Mouse (Mus musculus): ENCODE results near the gene Slc35f2. TPM values are rescaled to one million over a fixed set of nuclear protein-coding genes. Genes with fewer than 3 reads are reported as not detected.

Slc35f2 gene
- polyA plus RNA-seq, 1 experiment from 2014 or later, result 28.8 TPM

GRCm38 (mm10) chr9:53806496-53807086, 35.3 kb downstream of the Slc35f2 start:
- Histone ChIP-seq H3K36me3 (ENCODE audit: control insufficient read depth, insufficient read depth, low read length) (no peaks in the 10 kb centered on the region), H3K4me1 (ENCODE audit: control insufficient read depth, insufficient read depth, low read length) (no peaks in the 10 kb centered on the region), H3K9ac (ENCODE audit: low read depth, low read length) (no peak overlapping the region), H3K4me3 (ENCODE audit: low read length) (no peak overlapping the region), H3K4me2 (ENCODE audit: low read depth, low read length) (no peak overlapping the region), H3K9me3 (ENCODE audit: control insufficient read depth, low read length) (no peaks in the 10 kb centered on the region), H3K27ac (ENCODE audit: low read length) (no peak overlapping the region), H3K27me3 (replicated peaks; ENCODE audit: control insufficient read depth, insufficient read depth, low read length) (no peaks in the 10 kb centered on the region)
- 32% methylated on average over 7 of the region's 7 CpGs for WGBS
- ATAC-seq, result no peak

- no peaks in the 10 kb centered on the region for H3K4me1 ChIP-seq (ENCODE audit: control insufficient read depth, insufficient read depth, low read length)
- peak; percentile 88 for ATAC-seq
- H3K9ac ChIP-seq (ENCODE audit: low read depth, low read length), result no peak overlapping the region
- WGBS, result 84% methylated on average over 6 of the region's 6 CpGs
- H3K4me3 ChIP-seq (ENCODE audit: low read length), result no peak overlapping the region
- no peak overlapping the region for H3K27ac ChIP-seq (ENCODE audit: low read length)
- no peaks in the 10 kb centered on the region for H3K36me3 ChIP-seq (ENCODE audit: control insufficient read depth, insufficient read depth, low read length)
- no peak overlapping the region for H3K4me2 ChIP-seq (ENCODE audit: low read depth, low read length)
- H3K27me3 ChIP-seq (replicated peaks; ENCODE audit: control insufficient read depth, insufficient read depth, low read length), result no peaks in the 10 kb centered on the region
- H3K9me3 ChIP-seq (ENCODE audit: control insufficient read depth, low read length), result no peaks in the 10 kb centered on the region
Observed at GRCm38 (mm10) chr9:53813418-53813817, 42.1 kb downstream of the Slc35f2 start.

- Histone ChIP-seq H3K4me1 (ENCODE audit: control insufficient read depth, insufficient read depth, low read length) (no peaks in the 10 kb centered on the region), H3K27ac (ENCODE audit: low read length) (no peak overlapping the region), H3K4me2 (ENCODE audit: low read depth, low read length) (no peak overlapping the region), H3K9me3 (ENCODE audit: control insufficient read depth, low read length) (no peaks in the 10 kb centered on the region), H3K9ac (ENCODE audit: low read depth, low read length) (no peak overlapping the region), H3K4me3 (ENCODE audit: low read length) (no peak overlapping the region), H3K27me3 (replicated peaks; ENCODE audit: control insufficient read depth, insufficient read depth, low read length) (no peaks in the 10 kb centered on the region), H3K36me3 (ENCODE audit: control insufficient read depth, insufficient read depth, low read length) (no peaks in the 10 kb centered on the region)
- WGBS, result 41% methylated on average over 4 of the region's 4 CpGs
- ATAC-seq, result no peak
Observed at GRCm38 (mm10) chr9:53818760-53819159, 47.4 kb downstream of the Slc35f2 start.

DNA sequence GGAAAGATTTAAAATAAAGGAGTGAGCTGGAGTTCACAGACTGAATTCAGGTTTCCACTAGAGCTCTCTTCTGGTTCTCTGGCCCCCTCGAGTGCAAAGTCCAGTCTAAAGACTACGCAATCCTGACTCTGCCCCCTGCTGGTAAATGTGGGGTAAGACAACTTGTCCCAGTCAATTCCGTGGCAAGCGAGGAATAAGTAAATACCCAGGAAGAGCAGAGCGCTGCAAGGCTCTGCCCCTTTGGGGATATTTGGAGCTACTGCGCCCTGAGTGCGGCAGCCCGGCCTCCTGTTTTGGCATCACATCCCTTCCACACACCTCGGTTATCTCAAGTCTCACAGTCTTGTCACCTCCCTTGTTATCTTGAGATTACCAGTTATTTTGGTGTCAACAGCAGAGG, 54.0 kb downstream of the Slc35f2 start:
- WGBS, result 9% methylated on average over 9 of the region's 9 CpGs
- ATAC-seq, result peak; percentile 62
- no peak overlapping the region for H3K27ac ChIP-seq (ENCODE audit: low read length)

GRCm38 (mm10) chr9:53829081-53829865, 57.9 kb downstream of the Slc35f2 start:
- H3K4me3 ChIP-seq (ENCODE audit: low read length), result peak overlapping the region; percentile 44
- H3K9ac ChIP-seq (ENCODE audit: low read depth, low read length), result peak overlapping the region; percentile 38
- no peaks in the 10 kb centered on the region for H3K36me3 ChIP-seq (ENCODE audit: control insufficient read depth, insufficient read depth, low read length)
- no peaks in the 10 kb centered on the region for H3K9me3 ChIP-seq (ENCODE audit: control insufficient read depth, low read length)
- WGBS, result 15% methylated on average over 14 of the region's 14 CpGs
- H3K27ac ChIP-seq (ENCODE audit: low read length), result no peak overlapping the region
- H3K27me3 ChIP-seq (replicated peaks; ENCODE audit: control insufficient read depth, insufficient read depth, low read length), result no peaks in the 10 kb centered on the region
- ATAC-seq, result peak; percentile 39; the same call in 1 of the 2 replicates
- peak overlapping the region; percentile 47 for H3K4me2 ChIP-seq (ENCODE audit: low read depth, low read length)
- H3K4me1 ChIP-seq (ENCODE audit: control insufficient read depth, insufficient read depth, low read length), result 0 out of 2 replicates have a peak, but pooled peaks cover 4% of the 10 kb centered on the region

More for the DNA sequence above, 54.0 kb downstream of the Slc35f2 start:
- Histone ChIP-seq H3K4me1 (ENCODE audit: control insufficient read depth, insufficient read depth, low read length) (0 out of 2 replicates have a peak, but pooled peaks cover 4% of the 10 kb centered on the region), H3K4me3 (ENCODE audit: low read length) (no peak overlapping the region), H3K9me3 (ENCODE audit: control insufficient read depth, low read length) (no peaks in the 10 kb centered on the region), H3K4me2 (ENCODE audit: low read depth, low read length) (no peak overlapping the region), H3K27me3 (replicated peaks; ENCODE audit: control insufficient read depth, insufficient read depth, low read length) (no peaks in the 10 kb centered on the region), H3K36me3 (ENCODE audit: control insufficient read depth, insufficient read depth, low read length) (no peaks in the 10 kb centered on the region), H3K9ac (ENCODE audit: low read depth, low read length) (no peak overlapping the region)

DNA sequence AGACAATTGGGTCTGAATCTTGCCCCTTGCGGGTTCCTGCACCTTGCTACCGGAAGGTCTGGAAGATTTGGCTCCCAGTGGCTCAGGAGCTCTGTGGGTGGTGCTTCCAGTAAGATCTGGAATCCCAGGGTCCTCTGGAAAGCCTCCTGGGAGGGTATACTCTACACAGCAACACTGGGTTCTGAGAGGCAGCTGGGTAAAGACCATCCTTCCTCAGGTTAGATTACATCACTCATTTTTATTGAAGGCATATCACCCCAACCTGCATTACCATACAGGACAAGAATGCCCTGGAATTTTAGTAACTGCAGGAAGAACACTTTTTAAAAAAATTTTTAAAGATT, 58.5 kb downstream of the Slc35f2 start:
- H3K4me1 ChIP-seq (ENCODE audit: control insufficient read depth, insufficient read depth, low read length), result 0 out of 2 replicates have a peak, but pooled peaks cover 4% of the 10 kb centered on the region
- 27% methylated on average over 2 of the region's 2 CpGs for WGBS
- ATAC-seq, result peak; percentile 23; the same call in 1 of the 2 replicates

GRCm38 (mm10) chr9:53835039-53835438, 63.7 kb downstream of the Slc35f2 start:
- H3K9me3 ChIP-seq (ENCODE audit: control insufficient read depth, low read length), result no peaks in the 10 kb centered on the region
- H3K27ac ChIP-seq (ENCODE audit: low read length), result no peak overlapping the region
- WGBS, result 50% methylated on average over 3 of the region's 3 CpGs
- H3K4me1 ChIP-seq (ENCODE audit: control insufficient read depth, insufficient read depth, low read length), result no peaks in the 10 kb centered on the region
- no peaks in the 10 kb centered on the region for H3K36me3 ChIP-seq (ENCODE audit: control insufficient read depth, insufficient read depth, low read length)
- H3K4me2 ChIP-seq (ENCODE audit: low read depth, low read length), result no peak overlapping the region
- no peak for ATAC-seq
- H3K9ac ChIP-seq (ENCODE audit: low read depth, low read length), result no peak overlapping the region
- no peaks in the 10 kb centered on the region for H3K27me3 ChIP-seq (replicated peaks; ENCODE audit: control insufficient read depth, insufficient read depth, low read length)
- H3K4me3 ChIP-seq (ENCODE audit: low read length), result no peak overlapping the region

More for the DNA sequence above, 58.5 kb downstream of the Slc35f2 start:
- no peak overlapping the region for H3K27ac ChIP-seq (ENCODE audit: low read length)
- peak overlapping the region; percentile 47 for H3K4me2 ChIP-seq (ENCODE audit: low read depth, low read length)
- no peaks in the 10 kb centered on the region for H3K9me3 ChIP-seq (ENCODE audit: control insufficient read depth, low read length)
- peak overlapping the region; percentile 38 for H3K9ac ChIP-seq (ENCODE audit: low read depth, low read length)
- H3K36me3 ChIP-seq (ENCODE audit: control insufficient read depth, insufficient read depth, low read length), result no peaks in the 10 kb centered on the region
- no peaks in the 10 kb centered on the region for H3K27me3 ChIP-seq (replicated peaks; ENCODE audit: control insufficient read depth, insufficient read depth, low read length)
- H3K4me3 ChIP-seq (ENCODE audit: low read length), result peak overlapping the region; percentile 44

- H3K4me3 ChIP-seq (ENCODE audit: low read length), result no peak overlapping the region
- no peaks in the 10 kb centered on the region for H3K4me1 ChIP-seq (ENCODE audit: control insufficient read depth, insufficient read depth, low read length)
- H3K36me3 ChIP-seq (ENCODE audit: control insufficient read depth, insufficient read depth, low read length), result no peaks in the 10 kb centered on the region
- 58% methylated on average over 4 of the region's 4 CpGs for WGBS
- no peak overlapping the region for H3K4me2 ChIP-seq (ENCODE audit: low read depth, low read length)
- no peaks in the 10 kb centered on the region for H3K9me3 ChIP-seq (ENCODE audit: control insufficient read depth, low read length)
- no peak overlapping the region for H3K9ac ChIP-seq (ENCODE audit: low read depth, low read length)
- no peak for ATAC-seq
- no peak overlapping the region for H3K27ac ChIP-seq (ENCODE audit: low read length)
- no peaks in the 10 kb centered on the region for H3K27me3 ChIP-seq (replicated peaks; ENCODE audit: control insufficient read depth, insufficient read depth, low read length)
Observed at GRCm38 (mm10) chr9:53835976-53836375, 64.6 kb downstream of the Slc35f2 start.

DNA sequence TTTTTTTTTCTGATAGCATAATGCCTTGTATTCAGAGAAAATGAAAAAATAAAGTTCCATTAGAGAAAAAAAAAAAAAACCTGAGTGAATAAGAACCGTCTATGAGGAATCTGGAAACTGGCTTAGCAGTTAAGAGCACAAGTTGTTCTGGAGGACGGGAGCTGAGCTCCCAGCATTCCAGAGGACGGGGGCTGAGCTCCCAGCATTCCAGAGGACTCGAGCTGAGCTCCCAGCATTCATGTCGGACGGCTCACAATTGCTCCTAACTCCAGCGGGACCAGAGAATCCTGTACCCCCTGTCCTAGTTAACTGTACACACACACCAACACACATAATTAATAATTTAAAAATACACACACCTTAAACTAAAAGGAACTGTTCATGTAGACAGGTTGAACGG, 67.5 kb downstream of the Slc35f2 start:
- Histone ChIP-seq H3K4me2 (ENCODE audit: low read depth, low read length) (no peak overlapping the region), H3K9ac (ENCODE audit: low read depth, low read length) (no peak overlapping the region), H3K9me3 (ENCODE audit: control insufficient read depth, low read length) (no peaks in the 10 kb centered on the region), H3K27ac (ENCODE audit: low read length) (no peak overlapping the region), H3K36me3 (ENCODE audit: control insufficient read depth, insufficient read depth, low read length) (no peaks in the 10 kb centered on the region), H3K4me1 (ENCODE audit: control insufficient read depth, insufficient read depth, low read length) (no peaks in the 10 kb centered on the region), H3K4me3 (ENCODE audit: low read length) (no peak overlapping the region), H3K27me3 (replicated peaks; ENCODE audit: control insufficient read depth, insufficient read depth, low read length) (no peaks in the 10 kb centered on the region)
- ATAC-seq, result no peak
- WGBS, result 66% methylated on average over 8 of the region's 8 CpGs
